Mouse (Mus musculus): ENCODE results near the gene Gm3486.
"Not testable (repeated sequence)": the region's sequence is repeated elsewhere in the genome, so short reads cannot be mapped to it uniquely, and the experiment has no call there.

Gm3486 gene

GRCm38 (mm10) chr14:41489385-41489784 is at the start of gene Gm3486:
Gm3486 (minus strand) TSS chr14:41489485.
- not testable (repeated sequence) for DNase-seq (ENCODE audit: low spot score in 2 of 2)

DNA sequence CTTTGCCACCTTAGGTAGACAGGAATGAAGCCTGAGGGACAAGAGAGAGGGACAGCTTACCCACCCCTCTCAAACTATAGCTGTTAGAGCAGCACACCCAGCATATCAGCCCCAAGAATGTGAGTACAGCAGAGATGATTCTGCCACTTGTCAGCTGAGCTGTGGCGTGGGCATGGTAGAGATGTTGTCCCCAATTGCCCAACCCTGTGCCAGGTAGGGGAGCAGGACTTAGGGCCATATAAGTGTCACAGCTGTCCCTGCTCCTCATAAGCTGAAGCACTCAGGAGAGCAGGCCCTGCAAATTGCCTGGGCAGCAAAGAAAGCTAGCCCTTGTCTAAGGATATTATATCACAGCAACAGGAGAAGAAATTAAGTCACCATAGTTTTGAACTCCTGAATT is 35.4 kb upstream of the Gm3486 start:
- DNase-seq (ENCODE audit: low spot score in 2 of 2), result not testable (repeated sequence)

DNA sequence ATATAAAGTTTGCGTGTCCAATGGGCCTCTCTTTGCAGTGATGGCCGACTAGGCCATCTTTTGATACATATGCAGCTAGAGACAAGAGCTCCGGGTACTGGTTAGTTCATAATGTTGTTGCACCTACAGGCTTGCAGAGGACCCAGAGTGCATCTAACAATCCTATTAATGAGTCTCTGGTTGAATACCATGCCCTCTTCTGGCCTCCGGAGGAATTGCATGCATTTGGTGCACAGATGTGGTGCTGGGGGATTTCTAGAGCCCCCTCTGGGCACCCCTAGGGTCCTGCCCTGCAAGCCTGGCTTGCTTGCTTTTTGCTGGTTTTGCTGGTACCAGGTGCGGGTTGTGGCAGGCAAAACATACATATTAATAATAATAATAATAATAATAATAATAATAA is 31.4 kb upstream of the Gm3486 start:
- not testable (repeated sequence) for DNase-seq (ENCODE audit: low spot score in 2 of 2)

DNA sequence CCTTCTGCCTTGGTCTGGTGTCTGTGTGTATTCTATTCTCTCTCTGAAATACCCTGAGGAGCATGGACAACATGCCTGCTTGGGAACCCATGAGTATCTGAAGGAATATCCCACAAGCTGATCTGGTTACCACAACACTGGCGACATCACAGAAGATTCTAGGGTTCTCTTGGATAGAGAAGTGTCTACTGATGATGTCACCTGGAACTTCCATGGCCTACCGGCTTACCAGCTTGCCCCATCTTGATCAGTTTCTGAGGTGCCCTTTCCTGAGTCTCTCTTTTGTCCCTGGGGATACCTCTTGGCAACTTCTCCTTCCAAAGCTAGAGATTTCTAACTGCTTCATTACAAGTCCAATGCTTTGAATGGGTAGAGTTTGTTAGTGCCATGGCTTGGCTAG is 35.9 kb downstream of the Gm3486 start, which contains the start of gene Gm7954:
Gene Gm7954 (minus strand): TSS at position 101 of the 400 bp plus-strand sequence.
- DNase-seq (ENCODE audit: low spot score in 2 of 2), result not testable (repeated sequence)
